Mouse (Mus musculus): ENCODE results near the gene Actr2.
"Not testable (repeated sequence)": the region's sequence is repeated elsewhere in the genome, so short reads cannot be mapped to it uniquely, and the experiment has no call there.

Gene Actr2

GRCm38 (mm10) chr11:20112741-20113480 lies at the start of gene Actr2:
Actr2 (minus strand) TSS chr11:20112913.
- peak; percentile 95 for DNase-seq (ENCODE audit: low read depth, low spot score)

- DNase-seq (ENCODE audit: low read depth, low spot score): no peak
Observed at GRCm38 (mm10) chr11:20158879-20159278, 46.2 kb upstream of the Actr2 start.

GRCm38 (mm10) chr11:20153542-20153941 lies 40.8 kb upstream of the Actr2 start:
- DNase-seq (ENCODE audit: low read depth, low spot score): not testable (repeated sequence)

- no peak for DNase-seq (ENCODE audit: low read depth, low spot score)
Observed at GRCm38 (mm10) chr11:20152107-20152901, 39.6 kb upstream of the Actr2 start.

- DNase-seq (ENCODE audit: low read depth, low spot score): no peak
Observed at GRCm38 (mm10) chr11:20151290-20151689, 38.6 kb upstream of the Actr2 start.

- no peak for DNase-seq (ENCODE audit: low read depth, low spot score)
Observed at GRCm38 (mm10) chr11:20149936-20150335, 37.2 kb upstream of the Actr2 start.

GRCm38 (mm10) chr11:20145383-20145782 lies 32.7 kb upstream of the Actr2 start:
- DNase-seq (ENCODE audit: low read depth, low spot score): no peak

GRCm38 (mm10) chr11:20144536-20145263 lies 32.0 kb upstream of the Actr2 start:
- no peak for DNase-seq (ENCODE audit: low read depth, low spot score)

- not testable (repeated sequence) for DNase-seq (ENCODE audit: low read depth, low spot score)
Observed at GRCm38 (mm10) chr11:20143687-20144086, 31.0 kb upstream of the Actr2 start.

- DNase-seq (ENCODE audit: low read depth, low spot score): no peak
Observed at GRCm38 (mm10) chr11:20142516-20142915, 29.8 kb upstream of the Actr2 start.

- DNase-seq (ENCODE audit: low read depth, low spot score): no peak
Observed at GRCm38 (mm10) chr11:20140286-20140685, 27.6 kb upstream of the Actr2 start.

- DNase-seq (ENCODE audit: low read depth, low spot score): no peak
Observed at GRCm38 (mm10) chr11:20139711-20140110, 27.0 kb upstream of the Actr2 start.

GRCm38 (mm10) chr11:20138498-20139208 lies 25.9 kb upstream of the Actr2 start:
- no peak for DNase-seq (ENCODE audit: low read depth, low spot score)

GRCm38 (mm10) chr11:20137872-20138271 lies 25.2 kb upstream of the Actr2 start:
- DNase-seq (ENCODE audit: low read depth, low spot score): no peak

- no peak for DNase-seq (ENCODE audit: low read depth, low spot score)
Observed at GRCm38 (mm10) chr11:20136314-20136713, 23.6 kb upstream of the Actr2 start.

- DNase-seq (ENCODE audit: low read depth, low spot score): not testable (repeated sequence)
Observed at GRCm38 (mm10) chr11:20134869-20135268, 22.2 kb upstream of the Actr2 start.

GRCm38 (mm10) chr11:20133721-20134120 lies 21.0 kb upstream of the Actr2 start:
- DNase-seq (ENCODE audit: low read depth, low spot score): no peak

GRCm38 (mm10) chr11:20132955-20133562 lies 20.3 kb upstream of the Actr2 start:
- peak; percentile 74 for DNase-seq (ENCODE audit: low read depth, low spot score)

- no peak for DNase-seq (ENCODE audit: low read depth, low spot score)
Observed at GRCm38 (mm10) chr11:20126673-20127516, 14.2 kb upstream of the Actr2 start.

GRCm38 (mm10) chr11:20125423-20125822 lies 12.7 kb upstream of the Actr2 start:
- no peak for DNase-seq (ENCODE audit: low read depth, low spot score)

Data from skeletal muscle tissue, adult 2 months (tissue).